Mouse (Mus musculus) left cerebral cortex, postnatal 25 days (tissue): ENCODE results near the gene Cisd1. TPM values are rescaled to one million over a fixed set of nuclear protein-coding genes. Genes with fewer than 3 reads are reported as not detected.

Experiments
- DNase-seq, 2 experiments: peaks; one replicate each; pipeline ENCODE4 v3.0.0; 2022; ENCODE audit warnings: low spot score in 2 of 2, mixed read lengths in 1 of 2
- intact Hi-C: fragments of 180-260 bp; cut with DNase I; formaldehyde crosslinking; loops from one replicate; pipeline ENCODE4 v1.15.1; 2025
- total RNA-seq, 2 experiments: library from RNA; stranded (reverse); gene quantifications; 2 replicates each; pipeline ENCODE4 v1.2.3; 2021

The Cisd1 gene
- total RNA-seq, 2 experiments from 2014 or later = 133 TPM

- intact Hi-C loops = loop anchor here (2.0 to 5.0 kb wide), 2 partner anchors 47 to 60 kb away; partner anchors contain the start of genes Cisd1 and Tfam
- DNase-seq = peak in 1 of 2 experiments; percentile 31
These were observed 60.1 kb downstream of the Cisd1 start for GRCm38 (mm10) chr10:71284511-71285125.

- DNase-seq = no peak
- intact Hi-C loops = loop anchor here (2.0 to 5.0 kb wide), 2 partner anchors 47 to 61 kb away; partner anchors contain the start of genes Cisd1 and Tfam
These were observed 60.6 kb downstream of the Cisd1 start for GRCm38 (mm10) chr10:71284131-71284510.

Other genes starting within 250 kb of the Cisd1 start
- 1 to 10 TPM; 5.0 to 5.2 TPM for gene Bicc1, start 185.3 kb downstream of the Cisd1 start, total RNA-seq
- 10 to 100 TPM; 39.5 to 43.6 TPM for gene Tfam, start 106.7 kb downstream of the Cisd1 start, total RNA-seq
- 10 to 100 TPM; 51.3 to 56.1 TPM for gene Ube2d1, start 59.7 kb downstream of the Cisd1 start, total RNA-seq
- gene Ipmk, start 2.8 kb upstream of the Cisd1 start, total RNA-seq = 10 to 100 TPM; 26.0 to 31.6 TPM